Mouse (Mus musculus): Measurements from ENCODE around the gene Klk9.

- TF ChIP-seq CTCF (IDR thresholded peaks at IDR 0.05; ENCODE audit: borderline replicate concordance, insufficient read depth, low read depth, low read length) (peak; percentile 46; the same call in 1 of the 2 replicates), POLR2A (IDR thresholded peaks at IDR 0.05; ENCODE audit: borderline replicate concordance, insufficient read depth, low read length) (no peak)
Measured at GRCm38 (mm10) chr7:43782275-43783265, 9.1 kb upstream of the Klk9 start.

All from cerebellum, adult 2 months (tissue).